Mouse (Mus musculus): Measurements from ENCODE around the gene Olfr874. TPM values are rescaled to one million over a fixed set of nuclear protein-coding genes. Genes with fewer than 3 reads are reported as not detected.
"Not testable (repeated sequence)": the region's sequence is repeated elsewhere in the genome, so short reads cannot be mapped to it uniquely, and the experiment has no call there.

The Olfr874 gene
- polyA plus RNA-seq (2015; fragmentation: Nextera tagmentation; extraction: Ambion mirVana): not detected in 2 replicates

DNA sequence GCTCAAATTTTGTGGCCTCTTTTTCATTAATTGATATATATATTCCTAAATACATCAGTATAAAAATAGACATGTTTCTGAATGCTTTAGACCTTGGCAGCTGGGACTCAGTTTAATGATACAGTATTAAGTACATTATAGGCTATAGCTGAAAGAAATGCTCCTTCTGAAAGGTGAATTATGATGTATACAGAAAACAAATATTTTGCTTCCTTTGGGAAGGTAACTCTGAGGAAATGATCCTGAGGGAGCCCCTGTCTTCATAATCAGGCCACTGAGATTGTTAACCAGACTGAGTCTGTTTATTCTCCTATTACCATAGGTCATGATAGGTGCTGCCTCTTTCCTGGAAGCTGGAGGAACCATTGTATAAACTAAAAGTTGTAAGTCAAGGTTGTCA lies at the start of gene Olfr874:
Gene Olfr874 (plus strand): TSS at position 301 of the 400 bp plus-strand sequence.
- no peaks in the 10 kb centered on the region for H3K9me3 ChIP-seq
- no peak within 1 kb of the TSS for H3K9ac ChIP-seq
- H3K36me3 ChIP-seq: no peaks in the 10 kb centered on the region
- no peaks in the 10 kb centered on the region for H3K27me3 ChIP-seq
- H3K4me3 ChIP-seq: no peak within 1 kb of the TSS
- no peak within 1 kb of the TSS for H3K4me2 ChIP-seq
- no peak within 1 kb of the TSS for H3K27ac ChIP-seq (replicated peaks)
- H3K4me1 ChIP-seq (replicated peaks): no peaks in the 10 kb centered on the region
- ATAC-seq (ENCODE audit: low read depth): no peak

GRCm38 (mm10) chr9:37716150-37716549 lies 28.8 kb upstream of the Olfr874 start, which contains the start of gene Olfr160:
Olfr160 (minus strand) TSS chr9:37716250.
- Histone ChIP-seq H3K4me3 (no peak within 1 kb of the TSS), H3K4me2 (no peak within 1 kb of the TSS), H3K4me1 (replicated peaks) (no peaks in the 10 kb centered on the region), H3K27me3 (no peaks in the 10 kb centered on the region), H3K9me3 (no peaks in the 10 kb centered on the region), H3K9ac (no peak within 1 kb of the TSS), H3K27ac (replicated peaks) (no peak within 1 kb of the TSS), H3K36me3 (no peaks in the 10 kb centered on the region)
- ATAC-seq (ENCODE audit: low read depth): no peak
- 89% methylated on average over 1 of the region's 1 CpGs for WGBS

- H3K4me1 ChIP-seq (replicated peaks): no peaks in the 10 kb centered on the region
- no peak overlapping the region for H3K4me2 ChIP-seq
- ATAC-seq (ENCODE audit: low read depth): no peak
- no peak overlapping the region for H3K9ac ChIP-seq
- WGBS: 95% methylated on average over 1 of the region's 1 CpGs
- H3K36me3 ChIP-seq: no peaks in the 10 kb centered on the region
- no peak overlapping the region for H3K27ac ChIP-seq (replicated peaks)
- H3K27me3 ChIP-seq: no peaks in the 10 kb centered on the region
- H3K9me3 ChIP-seq: no peaks in the 10 kb centered on the region
- H3K4me3 ChIP-seq: no peak overlapping the region
These were observed 10.6 kb upstream of the Olfr874 start for GRCm38 (mm10) chr9:37734310-37734709.

DNA sequence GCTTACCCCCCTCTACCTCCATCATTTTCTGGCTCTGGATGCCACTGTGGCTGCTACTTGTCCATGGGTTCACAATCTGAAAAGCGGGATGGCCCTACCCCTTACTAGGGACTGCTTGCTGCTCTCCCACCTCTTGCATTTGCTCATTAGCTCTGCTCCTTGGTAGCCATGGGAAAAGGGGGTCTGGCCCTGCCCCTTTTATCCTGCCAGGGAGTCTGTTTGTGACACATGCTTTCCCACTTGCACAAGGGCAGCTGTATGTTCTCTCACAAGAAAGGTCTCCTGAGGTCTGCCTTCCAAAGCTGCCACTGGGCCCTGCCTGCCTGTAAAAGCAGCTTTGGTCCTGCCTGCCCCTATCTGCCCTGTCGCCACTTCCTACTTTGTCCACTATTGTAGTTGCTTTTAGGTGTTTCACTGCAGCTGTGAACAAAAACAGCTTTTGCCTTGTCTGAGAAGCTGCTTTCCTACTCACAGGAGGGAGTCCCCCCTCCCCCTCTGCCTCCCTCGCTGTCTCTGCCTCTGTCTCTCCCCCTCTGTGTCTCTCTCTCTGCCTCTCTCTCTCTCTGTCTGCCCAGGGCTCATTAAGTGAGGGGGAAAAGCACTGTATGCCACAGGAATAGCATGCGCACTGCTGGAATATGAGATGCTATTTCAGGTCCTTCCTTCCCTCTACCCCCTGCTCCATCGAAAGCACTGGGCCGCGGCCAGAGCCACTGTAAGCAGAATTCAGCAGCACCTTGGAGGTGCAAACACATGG lies 5.6 kb downstream of the Olfr874 start:
- ATAC-seq (ENCODE audit: low read depth): no peak; the same call in 1 of the 2 replicates
- 43% methylated on average over 7 of the region's 7 CpGs for WGBS

GRCm38 (mm10) chr9:37751467-37751866 lies 6.6 kb downstream of the Olfr874 start:
- H3K4me3 ChIP-seq: no peak overlapping the region
- H3K9me3 ChIP-seq: no peaks in the 10 kb centered on the region
- no peak overlapping the region for H3K27ac ChIP-seq (replicated peaks)
- ATAC-seq (ENCODE audit: low read depth): no peak
- H3K36me3 ChIP-seq: no peaks in the 10 kb centered on the region
- no peak overlapping the region for H3K4me2 ChIP-seq
- peaks cover 9% of the 10 kb centered on the region for H3K4me1 ChIP-seq (replicated peaks)
- H3K27me3 ChIP-seq: no peaks in the 10 kb centered on the region
- no peak overlapping the region for H3K9ac ChIP-seq
- 66% methylated on average over 2 of the region's 2 CpGs for WGBS

More for the DNA sequence above, 5.6 kb downstream of the Olfr874 start:
- Histone ChIP-seq H3K27me3 (no peaks in the 10 kb centered on the region), H3K9ac (no peak overlapping the region), H3K27ac (replicated peaks) (no peak overlapping the region), H3K4me1 (replicated peaks) (peaks cover 9% of the 10 kb centered on the region), H3K4me2 (no peak overlapping the region), H3K4me3 (no peak overlapping the region), H3K36me3 (no peaks in the 10 kb centered on the region), H3K9me3 (no peaks in the 10 kb centered on the region)

GRCm38 (mm10) chr9:37752006-37752405 lies 7.1 kb downstream of the Olfr874 start:
- H3K27ac ChIP-seq (replicated peaks): no peak overlapping the region
- H3K9me3 ChIP-seq: no peaks in the 10 kb centered on the region
- H3K9ac ChIP-seq: no peak overlapping the region
- H3K4me3 ChIP-seq: no peak overlapping the region
- 78% methylated on average over 4 of the region's 4 CpGs for WGBS
- H3K4me2 ChIP-seq: no peak overlapping the region
- H3K36me3 ChIP-seq: no peaks in the 10 kb centered on the region
- no peaks in the 10 kb centered on the region for H3K27me3 ChIP-seq
- no peak for ATAC-seq (ENCODE audit: low read depth)
- peaks cover 9% of the 10 kb centered on the region for H3K4me1 ChIP-seq (replicated peaks)

DNA sequence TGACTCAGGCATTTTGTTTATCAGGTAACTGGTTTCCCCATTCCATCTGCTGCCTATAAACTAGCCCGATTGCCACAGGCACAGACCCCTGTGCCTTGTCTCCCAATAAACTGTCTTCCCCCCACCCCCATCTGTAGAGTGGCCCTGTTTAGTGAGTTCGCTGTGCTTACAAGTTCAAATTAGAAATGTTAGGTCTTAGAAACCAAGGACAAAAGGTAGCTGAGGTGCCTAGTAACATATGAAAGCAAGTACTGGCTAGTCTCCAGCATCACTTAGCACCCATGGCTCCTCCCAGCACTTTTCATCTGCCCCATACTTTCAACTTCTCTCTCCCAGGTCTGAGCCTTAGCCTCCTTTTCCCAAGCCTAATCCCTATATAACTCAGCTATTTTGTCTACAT lies 16.8 kb downstream of the Olfr874 start:
- Histone ChIP-seq H3K27ac (replicated peaks) (no peak overlapping the region), H3K4me1 (replicated peaks) (no peaks in the 10 kb centered on the region), H3K9ac (no peak overlapping the region), H3K4me2 (no peak overlapping the region), H3K36me3 (no peaks in the 10 kb centered on the region), H3K4me3 (no peak overlapping the region), H3K9me3 (no peaks in the 10 kb centered on the region), H3K27me3 (no peaks in the 10 kb centered on the region)
- ATAC-seq (ENCODE audit: low read depth): no peak
- WGBS: 79% methylated on average over 2 of the region's 2 CpGs

DNA sequence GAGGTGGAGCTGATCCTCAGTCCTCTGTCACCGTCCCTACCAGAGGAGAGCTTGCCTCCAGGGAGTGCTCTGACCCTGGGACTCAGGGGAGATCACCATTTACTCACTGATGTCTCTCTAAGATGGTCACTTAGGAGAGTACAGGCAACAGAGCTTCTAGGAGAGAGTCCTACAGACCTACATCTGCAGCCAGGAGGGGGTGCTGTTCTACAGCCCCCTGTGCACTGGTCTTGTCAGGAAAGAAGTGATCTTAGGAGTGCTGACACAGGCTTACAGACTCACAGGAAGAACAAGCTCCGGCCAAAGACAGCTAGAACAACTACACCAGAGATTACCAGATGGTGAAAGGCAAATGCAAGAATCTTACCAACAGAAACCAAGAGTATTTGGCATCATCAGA lies 17.6 kb downstream of the Olfr874 start:
- WGBS: 72% methylated on average over 2 of the region's 2 CpGs
- no peak for ATAC-seq (ENCODE audit: low read depth)
- Histone ChIP-seq H3K4me3 (no peak overlapping the region), H3K36me3 (no peaks in the 10 kb centered on the region), H3K4me2 (no peak overlapping the region), H3K9ac (no peak overlapping the region), H3K4me1 (replicated peaks) (no peaks in the 10 kb centered on the region), H3K9me3 (no peaks in the 10 kb centered on the region), H3K27ac (replicated peaks) (no peak overlapping the region), H3K27me3 (no peaks in the 10 kb centered on the region)

DNA sequence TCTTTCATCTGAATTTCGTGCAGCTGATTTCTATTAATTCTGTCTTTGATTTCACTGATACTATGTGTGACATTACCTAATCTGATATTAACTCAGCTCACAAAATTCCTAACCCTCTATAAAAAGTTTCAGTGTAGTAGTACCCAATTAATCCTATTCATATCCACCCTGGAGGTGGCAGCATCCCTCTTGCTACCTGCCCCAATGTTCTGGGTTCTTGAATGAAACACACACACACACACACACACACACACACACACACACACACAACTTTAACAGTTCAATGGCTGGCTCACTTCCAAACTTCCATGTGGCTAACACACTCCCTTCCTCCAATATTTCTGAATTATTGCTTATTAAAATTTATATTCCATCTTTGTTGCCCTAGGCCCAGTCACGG lies 25.8 kb downstream of the Olfr874 start:
- H3K4me2 ChIP-seq: no peak overlapping the region
- no peaks in the 10 kb centered on the region for H3K9me3 ChIP-seq
- no peak for ATAC-seq (ENCODE audit: low read depth)
- no peak overlapping the region for H3K27ac ChIP-seq (replicated peaks)
- 75% methylated on average over 2 of the region's 2 CpGs for WGBS
- no peak overlapping the region for H3K9ac ChIP-seq
- no peaks in the 10 kb centered on the region for H3K36me3 ChIP-seq
- no peak overlapping the region for H3K4me3 ChIP-seq
- no peaks in the 10 kb centered on the region for H3K4me1 ChIP-seq (replicated peaks)
- H3K27me3 ChIP-seq: no peaks in the 10 kb centered on the region

DNA sequence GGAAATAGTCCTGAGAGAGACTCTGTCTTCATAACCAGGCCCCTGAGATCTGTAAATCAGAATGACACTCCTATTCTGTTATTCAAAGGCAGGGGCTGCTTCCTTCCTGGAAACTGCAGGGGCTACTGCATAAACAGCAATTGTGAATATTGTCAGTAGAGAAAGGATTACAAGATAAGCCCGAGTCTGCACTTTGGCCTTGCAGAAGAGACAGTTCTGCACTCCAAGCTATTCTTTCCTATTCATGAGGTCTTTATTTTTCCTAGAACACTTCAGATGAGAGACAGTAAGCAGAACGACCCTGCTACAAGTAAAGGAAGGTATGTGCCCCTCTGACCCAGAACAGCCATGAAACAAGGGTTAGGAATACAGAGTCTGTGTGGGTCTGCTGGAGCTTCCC lies 26.9 kb downstream of the Olfr874 start, which contains the start of gene Olfr875:
Gene Olfr875 (plus strand): TSS at position 99 of the 400 bp plus-strand sequence.
- Histone ChIP-seq H3K4me2 (no peak within 1 kb of the TSS), H3K9me3 (no peaks in the 10 kb centered on the region), H3K4me3 (no peak within 1 kb of the TSS), H3K36me3 (no peaks in the 10 kb centered on the region), H3K27ac (replicated peaks) (no peak within 1 kb of the TSS), H3K27me3 (no peaks in the 10 kb centered on the region), H3K9ac (no peak within 1 kb of the TSS), H3K4me1 (replicated peaks) (no peaks in the 10 kb centered on the region)
- no peak for ATAC-seq (ENCODE audit: low read depth)
- WGBS: 17% methylated on average over 2 of the region's 2 CpGs

- Histone ChIP-seq H3K27ac (replicated peaks) (peak overlapping the region; percentile 64), H3K4me1 (replicated peaks) (peaks cover 7% of the 10 kb centered on the region), H3K9me3 (no peaks in the 10 kb centered on the region), H3K9ac (peak overlapping the region; percentile 65), H3K4me2 (peak overlapping the region; percentile 59), H3K4me3 (peak overlapping the region; percentile 30), H3K27me3 (no peaks in the 10 kb centered on the region), H3K36me3 (no peaks in the 10 kb centered on the region)
- ATAC-seq (ENCODE audit: low read depth): peak; percentile 82
- WGBS: 1% methylated on average over 7 of the region's 7 CpGs
These were observed 37.9 kb downstream of the Olfr874 start for GRCm38 (mm10) chr9:37782766-37783260.

GRCm38 (mm10) chr9:37783394-37784387 lies 38.8 kb downstream of the Olfr874 start:
- H3K4me1 ChIP-seq (replicated peaks); H3K27me3 ChIP-seq; H3K27ac ChIP-seq (replicated peaks); H3K36me3 ChIP-seq; H3K9me3 ChIP-seq: not testable (repeated sequence)
- peak overlapping the region; percentile 59 for H3K4me2 ChIP-seq
- ATAC-seq (ENCODE audit: low read depth): peak; percentile 85
- H3K4me3 ChIP-seq: peak overlapping the region; percentile 30
- H3K9ac ChIP-seq: peak overlapping the region; percentile 65; the same call in 1 of the 2 replicates
- 49% methylated on average over 11 of the region's 15 CpGs for WGBS

Measured in neural tube, embryonic 13.5 days (tissue).